Mouse (Mus musculus) inflammation-experienced regulatory T-cells, adult 6 months (primary cell): ENCODE measurements at regions not wholly inside any gene's neighbourhood (a gene's known extent, or its start where the extent isn't known, plus 50 kb on each side); places are given as distances from the start of the nearest gene placed in this dataset.

Experiments used
- ATAC-seq: one replicate; pipeline ENCODE4 v1.8.0; 2017

- no peak for ATAC-seq
Measured at GRCm38 (mm10) chr6:35458250-35458649, 81.4 kb downstream of the Mtpn start.

GRCm38 (mm10) chr6:35445007-35445406, 94.7 kb downstream of the Mtpn start:
- ATAC-seq, result no peak

GRCm38 (mm10) chr6:35426301-35426700, 100.4 kb upstream of the Fam180a start:
- ATAC-seq, result no peak

- ATAC-seq, result no peak
Measured at GRCm38 (mm10) chr6:35424521-35424920, 98.6 kb upstream of the Fam180a start.

- ATAC-seq, result no peak
Measured at GRCm38 (mm10) chr6:35420924-35421323, 95.0 kb upstream of the Fam180a start.

GRCm38 (mm10) chr6:35405044-35405443, 79.1 kb upstream of the Fam180a start:
- ATAC-seq, result no peak

- ATAC-seq, result no peak
Measured at GRCm38 (mm10) chr6:35403341-35403910, 77.5 kb upstream of the Fam180a start.

GRCm38 (mm10) chr6:35395726-35396125, 69.8 kb upstream of the Fam180a start:
- no peak for ATAC-seq

- no peak for ATAC-seq
Measured at GRCm38 (mm10) chr6:35388827-35389226, 62.9 kb upstream of the Fam180a start.

GRCm38 (mm10) chr6:35381536-35381935, 55.6 kb upstream of the Fam180a start:
- no peak for ATAC-seq

GRCm38 (mm10) chr6:35380721-35381466, 55.0 kb upstream of the Fam180a start:
- peak; percentile 46 for ATAC-seq

- ATAC-seq, result peak; percentile 84
Measured at GRCm38 (mm10) chr6:35379890-35380289, 53.9 kb upstream of the Fam180a start.

GRCm38 (mm10) chr6:35378851-35379250, 52.9 kb upstream of the Fam180a start:
- ATAC-seq, result no peak

- ATAC-seq, result no peak
Measured at GRCm38 (mm10) chr6:35377535-35377934, 51.6 kb upstream of the Fam180a start.

GRCm38 (mm10) chr6:35376526-35376925, 50.6 kb upstream of the Fam180a start:
- no peak for ATAC-seq
